Mouse (Mus musculus): ENCODE measurements around the gene Vmn1r70. TPM values are rescaled to one million over a fixed set of nuclear protein-coding genes. Genes with fewer than 3 reads are reported as not detected.

Gene Vmn1r70
- not detected in 2 replicates for total RNA-seq (2021)
- long read RNA-seq = 0 reads

GRCm38 (mm10) chr7:10631232-10631631, at the start of gene Vmn1r70:
Vmn1r70 (plus strand) TSS chr7:10631532.
- DNase-seq = no peak

- no peak for DNase-seq
These were observed 17.8 kb upstream of the Vmn1r70 start, which contains the start of gene Vmn1r69 for GRCm38 (mm10) chr7:10613559-10613958. Vmn1r69 (minus strand) TSS chr7:10613659.

Other genes with a start within 250 kb of the Vmn1r70 start
- not detected in 2 replicates for gene Vmn1r67, start 188.2 kb upstream of the Vmn1r70 start, total RNA-seq (2021)
- 2.6 and 3.1 TPM in 2 replicates for gene Zik1, start 136.1 kb upstream of the Vmn1r70 start, total RNA-seq (2021)
- gene Vmn1r68, start 73.0 kb upstream of the Vmn1r70 start, total RNA-seq (2021) = not detected in 2 replicates
- not detected in 2 replicates for gene Vmn1r69, start 17.9 kb upstream of the Vmn1r70 start, total RNA-seq (2021)
- not detected in 2 replicates for gene Nlrp4b, start 56.3 kb downstream of the Vmn1r70 start, total RNA-seq (2021)
- gene Vmn1r71, start 122.8 kb downstream of the Vmn1r70 start, total RNA-seq (2021) = not detected in 2 replicates

All from adrenal gland, postnatal 25 days (tissue).